Mouse (Mus musculus) gastrocnemius, postnatal 25 days (tissue): ENCODE results near the gene Smco3. TPM values are rescaled to one million over a fixed set of nuclear protein-coding genes. Genes with fewer than 3 reads are reported as not detected.
"Not testable (repeated sequence)": the region's sequence is repeated elsewhere in the genome, so short reads cannot be mapped to it uniquely, and the experiment has no call there.

Source experiments
- DNase-seq: peaks from one replicate; pipeline ENCODE4 v3.0.0; 2022
- long read RNA-seq, 2 experiments: library from polyadenylated mRNA; stranded (forward); transcript quantifications; one replicate each; pipeline ENCODE4 v2.0.0; 2021
- total RNA-seq, 2 experiments: library from RNA; stranded (reverse); gene quantifications; 1 replicate in 1 of 2; 2 replicates in 1 of 2; pipeline ENCODE4 v1.2.3; 2021

The Smco3 gene
- total RNA-seq = under 1 TPM; 0.24 to 0.26 TPM
- long read RNA-seq, experiment 1 = 0 reads
- long read RNA-seq, experiment 2 = 0 reads

- no peak for DNase-seq
Observed at GRCm38 (mm10) chr6:136835352-136835751, at the start of gene Smco3. Gene Smco3 (minus strand): TSS chr6:136835452.

GRCm38 (mm10) chr6:136884766-136885165, 49.5 kb upstream of the Smco3 start:
- not testable (repeated sequence) for DNase-seq

GRCm38 (mm10) chr6:136883961-136884360, 48.7 kb upstream of the Smco3 start:
- no peak for DNase-seq

GRCm38 (mm10) chr6:136883431-136883915, 48.2 kb upstream of the Smco3 start:
- peak; percentile 53 for DNase-seq

- no peak for DNase-seq
Observed at GRCm38 (mm10) chr6:136881678-136882077, 46.4 kb upstream of the Smco3 start.

- DNase-seq = peak; percentile 60
Observed at GRCm38 (mm10) chr6:136875670-136876069, 40.4 kb upstream of the Smco3 start, which contains the start of gene Mgp. Gene Mgp (minus strand): TSS chr6:136875823.

GRCm38 (mm10) chr6:136874599-136874998, 39.3 kb upstream of the Smco3 start:
- no peak for DNase-seq

GRCm38 (mm10) chr6:136868921-136869320, 33.7 kb upstream of the Smco3 start:
- no peak for DNase-seq

- DNase-seq = no peak
Observed at GRCm38 (mm10) chr6:136866150-136866549, 30.9 kb upstream of the Smco3 start.

GRCm38 (mm10) chr6:136865360-136865759, 30.1 kb upstream of the Smco3 start:
- DNase-seq = no peak

GRCm38 (mm10) chr6:136861020-136861419, 25.8 kb upstream of the Smco3 start:
- no peak for DNase-seq

- no peak for DNase-seq
Observed at GRCm38 (mm10) chr6:136858420-136858819, 23.2 kb upstream of the Smco3 start.

- DNase-seq = no peak
Observed at GRCm38 (mm10) chr6:136857873-136858260, 22.6 kb upstream of the Smco3 start.

GRCm38 (mm10) chr6:136857186-136857872, 22.1 kb upstream of the Smco3 start, which contains the start of gene Art4:
Gene Art4 (minus strand): TSS chr6:136857733.
- DNase-seq = no peak

GRCm38 (mm10) chr6:136856071-136856636, 20.9 kb upstream of the Smco3 start:
- no peak for DNase-seq

- no peak for DNase-seq
Observed at GRCm38 (mm10) chr6:136855183-136855582, 19.9 kb upstream of the Smco3 start.

- DNase-seq = no peak
Observed at GRCm38 (mm10) chr6:136854361-136854781, 19.1 kb upstream of the Smco3 start.

- DNase-seq = no peak
Observed at GRCm38 (mm10) chr6:136852762-136853161, 17.5 kb upstream of the Smco3 start.

- DNase-seq = no peak
Observed at GRCm38 (mm10) chr6:136852348-136852747, 17.1 kb upstream of the Smco3 start.

- no peak for DNase-seq
Observed at GRCm38 (mm10) chr6:136850267-136850666, 15.0 kb upstream of the Smco3 start.

- DNase-seq = no peak
Observed at GRCm38 (mm10) chr6:136848971-136849370, 13.7 kb upstream of the Smco3 start.

GRCm38 (mm10) chr6:136848399-136848798, 13.1 kb upstream of the Smco3 start:
- no peak for DNase-seq

GRCm38 (mm10) chr6:136847790-136848189, 12.5 kb upstream of the Smco3 start:
- no peak for DNase-seq

GRCm38 (mm10) chr6:136847267-136847666, 12.0 kb upstream of the Smco3 start:
- DNase-seq = no peak
